Mouse (Mus musculus): Measurements from ENCODE around the gene Mov10l1. TPM values are rescaled to one million over a fixed set of nuclear protein-coding genes. Genes with fewer than 3 reads are reported as not detected.

The Mov10l1 gene
- total RNA-seq, 1 experiment from 2014 or later, result not detected

DNA sequence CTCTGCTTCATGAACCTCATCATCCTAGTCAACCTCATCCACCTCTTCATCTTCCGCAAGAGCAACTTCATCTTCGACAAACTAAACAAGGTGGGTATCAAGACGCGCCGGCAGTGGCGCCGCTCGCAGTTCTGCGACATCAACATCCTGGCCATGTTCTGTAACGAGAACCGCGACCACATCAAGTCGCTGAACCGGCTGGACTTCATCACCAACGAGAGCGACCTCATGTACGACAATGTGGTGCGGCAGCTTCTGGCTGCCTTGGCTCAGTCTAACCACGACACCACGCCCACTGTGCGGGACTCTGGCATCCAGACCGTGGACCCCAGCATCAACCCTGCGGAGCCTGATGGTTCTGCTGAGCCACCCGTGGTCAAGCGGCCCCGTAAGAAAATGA is 85.5 kb downstream of the Mov10l1 start:
- ATAC-seq (replicated peaks; ENCODE audit: insufficient number of reproducible peaks, low FRiP score, low TSS enrichment, poor library complexity, severe bottlenecking), result no peak

DNA sequence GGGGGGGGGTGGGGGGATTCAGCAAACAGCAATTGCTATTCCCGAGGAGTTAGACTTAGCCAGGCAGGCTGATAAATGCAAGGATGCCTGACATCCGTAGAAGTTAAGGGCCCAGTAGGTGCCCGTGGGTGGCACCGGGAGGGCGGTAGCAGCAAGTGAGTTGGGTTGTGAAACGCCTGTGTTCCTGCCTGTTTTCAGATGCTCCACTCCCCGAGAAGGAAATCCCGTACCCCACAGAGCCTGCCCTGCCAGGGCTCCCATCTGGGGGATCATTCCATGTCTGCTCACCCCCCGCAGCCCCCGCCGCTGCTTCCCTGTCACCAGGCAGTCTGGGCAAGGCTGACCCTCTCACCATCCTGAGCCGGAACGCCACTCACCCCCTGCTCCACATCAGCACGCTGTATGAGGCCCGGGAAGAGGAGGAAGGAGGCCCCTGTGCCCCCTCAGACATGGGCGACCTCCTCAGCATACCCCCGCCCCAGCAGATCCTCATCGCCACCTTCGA is 86.7 kb downstream of the Mov10l1 start:
- ATAC-seq (replicated peaks; ENCODE audit: insufficient number of reproducible peaks, low FRiP score, low TSS enrichment, poor library complexity, severe bottlenecking), result no peak

DNA sequence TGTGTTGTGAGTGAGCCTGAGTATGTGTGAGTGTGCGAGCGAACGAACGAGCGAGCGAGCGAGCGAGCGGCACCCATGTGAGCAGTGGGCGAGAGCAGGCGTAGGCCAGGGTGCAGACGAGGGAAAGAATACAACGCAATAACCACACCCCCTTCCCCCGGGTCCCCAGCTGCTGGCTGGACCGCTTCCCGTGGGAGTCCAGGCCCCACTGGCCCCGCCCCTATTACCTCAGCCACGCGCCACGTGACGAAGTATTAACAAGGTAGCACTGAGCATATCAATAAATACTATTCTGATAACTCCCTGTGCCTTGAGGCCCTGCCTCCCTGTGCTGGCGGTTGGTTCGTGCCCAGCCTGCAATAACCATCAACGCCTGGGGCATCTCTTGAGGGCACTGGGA is 87.9 kb downstream of the Mov10l1 start:
- ATAC-seq (replicated peaks; ENCODE audit: insufficient number of reproducible peaks, low FRiP score, low TSS enrichment, poor library complexity, severe bottlenecking), result no peak

DNA sequence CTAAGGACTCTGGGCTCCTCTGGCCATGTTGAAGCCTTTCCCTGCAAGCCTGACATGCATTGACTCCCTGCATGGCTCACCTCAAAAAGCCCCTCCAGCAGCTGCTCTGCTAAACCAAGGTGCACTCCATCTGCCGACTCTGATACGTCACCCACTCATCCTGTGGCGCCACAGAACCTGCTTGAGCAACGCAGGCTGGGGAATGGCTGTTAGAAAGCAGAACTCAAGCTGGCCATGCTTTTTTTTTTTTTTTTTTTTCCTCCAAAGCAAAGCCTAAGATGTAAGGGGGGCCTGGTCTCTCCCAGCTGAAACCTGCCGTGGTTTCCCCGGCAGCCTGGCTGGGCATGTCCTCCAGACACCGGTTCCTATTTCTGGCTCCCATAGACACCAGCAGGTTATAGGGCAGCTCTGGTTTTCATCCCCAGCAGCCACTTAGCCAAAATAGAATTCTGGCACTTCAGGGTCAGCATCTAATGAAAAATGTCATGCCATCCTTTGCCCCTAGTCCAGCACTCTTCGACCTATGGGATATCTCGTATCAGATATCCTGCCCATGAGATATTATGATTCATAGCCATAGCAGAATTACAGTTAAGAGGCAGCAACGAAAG is 91.4 kb downstream of the Mov10l1 start:
- ATAC-seq (replicated peaks; ENCODE audit: insufficient number of reproducible peaks, low FRiP score, low TSS enrichment, poor library complexity, severe bottlenecking), result no peak

DNA sequence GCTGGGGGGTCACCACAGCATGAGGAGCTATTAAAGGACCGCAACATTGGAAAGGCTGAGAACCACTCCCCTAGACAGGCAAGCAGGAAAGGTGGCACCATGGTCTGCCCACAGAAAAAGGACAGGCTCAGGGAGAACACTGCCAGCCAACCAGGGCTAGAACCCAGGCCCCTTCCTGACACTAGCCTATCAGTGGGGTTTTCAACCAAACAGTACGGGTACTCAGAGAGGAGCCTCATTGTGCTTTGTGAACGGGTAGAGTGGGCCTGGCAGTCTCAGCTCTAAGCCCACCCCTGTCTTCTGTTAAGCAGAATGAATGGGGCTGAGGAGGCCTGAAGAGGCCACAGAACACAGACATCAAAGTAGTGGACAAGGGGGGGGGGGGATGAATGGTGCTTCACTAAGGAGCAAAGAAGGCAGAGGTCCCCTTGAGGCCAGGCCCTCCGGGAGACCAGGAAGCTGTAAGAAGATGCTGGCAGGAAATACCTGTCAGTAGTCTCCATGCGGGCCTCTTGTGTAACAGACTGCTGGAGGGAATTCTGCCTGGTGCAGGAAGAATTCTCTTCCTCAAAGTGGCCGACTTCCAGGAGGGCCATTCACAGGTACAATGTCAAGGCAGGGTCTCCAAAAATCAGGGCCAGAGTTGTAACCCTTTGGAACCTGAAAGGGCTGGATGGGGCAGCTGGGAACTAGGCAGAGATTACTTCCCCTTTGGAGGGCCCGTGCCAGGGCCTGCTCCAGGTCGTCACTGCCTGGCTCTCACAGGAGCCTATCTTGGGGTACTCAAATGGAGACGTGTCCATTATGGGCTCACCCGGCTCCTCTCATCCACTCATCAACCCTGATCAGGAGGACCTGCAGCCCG is 92.1 kb downstream of the Mov10l1 start, which contains the start of gene Trabd:
Gene Trabd (plus strand): TSS at position 512 of the 865 bp plus-strand sequence.
- no peak for ATAC-seq (replicated peaks; ENCODE audit: insufficient number of reproducible peaks, low FRiP score, low TSS enrichment, poor library complexity, severe bottlenecking)

DNA sequence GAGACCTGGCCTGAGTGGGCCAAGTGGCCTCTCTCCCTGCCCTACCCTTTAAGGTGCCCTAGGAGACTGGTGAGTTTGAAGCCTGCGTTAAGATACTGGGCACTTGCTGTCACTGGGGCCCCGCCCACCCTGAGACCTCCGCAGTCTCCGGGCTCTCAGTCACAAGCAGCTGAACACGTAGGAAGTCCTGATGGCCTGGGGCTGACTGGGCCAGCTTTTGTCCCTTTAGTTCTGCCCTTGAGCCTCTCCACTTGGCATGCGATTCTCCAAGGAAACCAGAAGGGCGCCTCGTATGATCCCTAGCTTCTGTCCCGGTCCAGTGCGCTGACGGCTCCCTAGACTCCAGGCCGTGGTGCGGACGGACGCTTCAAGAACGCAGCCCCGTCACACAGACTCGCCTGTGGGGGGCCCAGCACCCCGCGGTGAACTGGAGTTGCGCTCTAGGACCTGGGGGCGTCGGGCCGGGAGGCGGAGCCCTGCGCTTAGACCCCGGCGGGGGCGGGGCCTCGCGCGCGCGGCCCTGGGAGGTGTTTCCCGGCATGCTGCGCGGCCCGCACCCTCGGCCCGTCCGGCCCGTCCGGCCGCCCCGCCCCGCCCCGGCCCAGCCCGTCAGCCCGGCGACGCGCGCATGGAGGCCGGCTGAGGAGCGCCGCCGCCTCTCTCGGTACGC is 92.9 kb downstream of the Mov10l1 start:
- ATAC-seq (replicated peaks; ENCODE audit: insufficient number of reproducible peaks, low FRiP score, low TSS enrichment, poor library complexity, severe bottlenecking), result peak; percentile 59

DNA sequence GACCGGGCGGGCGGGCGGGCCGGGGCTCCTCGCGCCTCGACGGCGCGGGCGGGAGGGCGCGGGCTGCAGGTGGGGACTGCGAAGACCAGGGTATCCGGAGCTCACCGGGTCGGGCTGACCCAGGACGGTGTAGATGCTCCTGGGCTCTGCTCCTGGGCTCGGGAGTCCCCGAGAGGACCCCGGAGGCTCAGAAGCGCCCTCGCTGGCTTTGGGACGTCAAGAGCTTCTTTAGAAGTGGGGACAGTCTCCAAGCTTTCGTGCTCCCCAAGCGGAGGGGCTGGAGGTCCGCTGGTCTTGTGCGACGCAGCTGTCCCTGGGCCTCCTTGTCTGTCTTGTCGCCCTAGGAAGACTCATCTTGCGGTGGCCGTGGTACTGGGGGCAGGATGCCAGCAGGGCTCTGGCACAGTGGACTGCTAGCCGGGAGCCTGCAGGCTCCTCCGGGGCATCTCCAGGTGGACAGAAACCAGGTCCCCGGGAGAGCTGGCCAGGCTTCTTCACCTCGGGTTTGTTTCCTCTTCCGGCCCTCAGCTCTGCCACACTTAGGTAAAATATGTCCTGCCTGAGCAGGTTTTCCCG is 93.5 kb downstream of the Mov10l1 start:
- ATAC-seq (replicated peaks; ENCODE audit: insufficient number of reproducible peaks, low FRiP score, low TSS enrichment, poor library complexity, severe bottlenecking), result no peak

DNA sequence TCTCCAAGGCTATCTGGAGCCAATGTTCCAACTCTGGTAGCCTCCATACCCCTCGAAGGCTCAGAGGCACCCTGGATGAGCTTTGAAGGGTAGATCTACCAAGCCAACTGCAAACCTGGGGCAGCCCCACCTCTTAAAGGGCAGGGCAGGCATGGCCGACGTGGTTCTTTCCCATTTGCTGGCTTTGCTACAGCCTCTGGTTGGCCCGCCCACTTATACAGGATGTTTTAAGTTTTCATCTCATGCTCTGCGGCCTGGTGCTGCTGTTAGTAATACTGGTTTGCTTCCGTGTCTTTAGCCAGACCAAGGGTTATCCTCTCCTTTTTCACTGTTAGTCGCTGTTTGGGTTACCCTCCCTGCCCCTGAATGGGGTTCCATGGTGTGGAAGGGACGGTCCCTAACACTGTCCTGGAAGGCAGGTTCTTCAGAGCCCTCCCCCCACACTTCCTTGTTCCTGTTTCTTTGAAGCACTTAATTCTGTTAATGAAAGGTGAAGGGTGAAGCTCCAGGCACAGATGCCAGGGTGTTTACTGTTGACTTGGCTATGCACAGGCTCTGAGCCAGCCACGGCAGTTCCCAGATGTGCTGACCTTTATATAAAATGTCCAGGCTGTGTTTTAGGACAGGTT is 95.6 kb downstream of the Mov10l1 start:
- peak; percentile 54 for ATAC-seq (replicated peaks; ENCODE audit: insufficient number of reproducible peaks, low FRiP score, low TSS enrichment, poor library complexity, severe bottlenecking)

DNA sequence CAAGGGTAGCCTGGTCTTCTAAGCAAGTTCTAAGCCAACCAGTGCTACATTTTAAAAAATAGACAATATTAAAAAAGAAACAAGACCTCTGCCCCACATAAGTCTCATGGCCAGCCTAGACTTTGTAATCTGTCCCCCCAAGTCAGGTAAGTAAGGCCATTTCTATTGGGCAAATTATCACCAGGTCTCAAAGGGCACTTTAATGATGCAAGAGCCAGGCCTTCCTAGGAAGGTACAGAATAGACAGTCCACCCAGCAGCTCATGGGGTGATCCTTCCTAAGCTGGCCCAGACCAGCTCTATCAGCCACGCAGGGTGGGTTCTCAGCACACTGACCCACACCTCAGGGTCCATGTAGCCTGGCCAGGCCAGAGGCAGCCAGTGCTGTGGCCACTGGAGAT is 101.2 kb downstream of the Mov10l1 start:
- ATAC-seq (replicated peaks; ENCODE audit: insufficient number of reproducible peaks, low FRiP score, low TSS enrichment, poor library complexity, severe bottlenecking), result no peak

DNA sequence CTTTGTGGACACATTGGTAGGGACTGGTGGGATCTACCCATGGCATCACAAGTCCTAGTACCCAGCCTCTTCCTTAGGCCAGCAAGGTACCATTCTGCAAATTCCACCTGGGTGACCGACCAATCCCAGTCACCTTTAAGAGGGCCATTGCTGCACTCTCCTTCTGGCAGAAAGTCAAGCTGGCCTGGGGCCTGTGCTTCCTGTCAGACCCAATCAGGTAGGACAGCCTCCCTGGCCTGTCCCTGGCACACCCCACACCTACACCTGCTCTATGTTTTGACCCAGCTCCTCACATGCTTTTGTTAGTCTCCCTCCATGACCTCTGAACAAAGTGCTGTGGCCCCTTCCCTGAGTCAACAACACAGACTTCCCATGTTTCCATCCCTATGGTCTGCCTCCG is 102.1 kb downstream of the Mov10l1 start:
- no peak for ATAC-seq (replicated peaks; ENCODE audit: insufficient number of reproducible peaks, low FRiP score, low TSS enrichment, poor library complexity, severe bottlenecking)

DNA sequence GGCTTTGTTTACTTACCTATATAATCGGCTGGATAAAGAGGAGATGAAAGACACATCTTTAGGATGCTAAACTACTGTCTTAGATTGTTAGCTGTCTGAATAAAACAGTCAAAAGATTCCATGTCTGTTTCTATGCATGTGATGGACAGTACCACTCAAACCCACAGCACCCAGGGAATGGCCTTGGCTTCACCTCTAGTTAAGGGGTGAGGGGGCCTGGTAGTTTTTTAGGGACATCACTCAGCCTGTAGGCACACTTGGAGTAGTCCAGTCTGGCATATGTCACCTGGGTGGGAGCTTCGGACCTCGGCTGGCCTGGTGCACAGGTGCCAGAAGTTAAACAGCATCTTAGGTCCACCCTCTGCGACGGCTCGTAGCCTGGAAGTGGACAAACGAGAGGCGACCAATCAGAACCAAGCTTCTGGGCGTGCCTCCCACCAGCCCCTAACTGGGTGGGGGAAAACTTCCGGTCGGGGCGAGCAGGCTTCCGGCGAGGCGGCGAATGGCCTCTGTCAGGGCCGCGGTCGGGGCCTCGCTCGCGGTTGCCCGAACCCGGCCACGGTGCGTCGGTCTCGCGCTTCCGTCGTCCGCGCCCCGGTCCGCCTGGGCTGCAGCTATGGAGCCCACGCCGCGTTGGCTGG is 106.0 kb downstream of the Mov10l1 start, which contains the start of gene Selenoo:
Gene Selenoo (plus strand): TSS at position 478 of the 641 bp plus-strand sequence.
- ATAC-seq (replicated peaks; ENCODE audit: insufficient number of reproducible peaks, low FRiP score, low TSS enrichment, poor library complexity, severe bottlenecking), result peak; percentile 83

DNA sequence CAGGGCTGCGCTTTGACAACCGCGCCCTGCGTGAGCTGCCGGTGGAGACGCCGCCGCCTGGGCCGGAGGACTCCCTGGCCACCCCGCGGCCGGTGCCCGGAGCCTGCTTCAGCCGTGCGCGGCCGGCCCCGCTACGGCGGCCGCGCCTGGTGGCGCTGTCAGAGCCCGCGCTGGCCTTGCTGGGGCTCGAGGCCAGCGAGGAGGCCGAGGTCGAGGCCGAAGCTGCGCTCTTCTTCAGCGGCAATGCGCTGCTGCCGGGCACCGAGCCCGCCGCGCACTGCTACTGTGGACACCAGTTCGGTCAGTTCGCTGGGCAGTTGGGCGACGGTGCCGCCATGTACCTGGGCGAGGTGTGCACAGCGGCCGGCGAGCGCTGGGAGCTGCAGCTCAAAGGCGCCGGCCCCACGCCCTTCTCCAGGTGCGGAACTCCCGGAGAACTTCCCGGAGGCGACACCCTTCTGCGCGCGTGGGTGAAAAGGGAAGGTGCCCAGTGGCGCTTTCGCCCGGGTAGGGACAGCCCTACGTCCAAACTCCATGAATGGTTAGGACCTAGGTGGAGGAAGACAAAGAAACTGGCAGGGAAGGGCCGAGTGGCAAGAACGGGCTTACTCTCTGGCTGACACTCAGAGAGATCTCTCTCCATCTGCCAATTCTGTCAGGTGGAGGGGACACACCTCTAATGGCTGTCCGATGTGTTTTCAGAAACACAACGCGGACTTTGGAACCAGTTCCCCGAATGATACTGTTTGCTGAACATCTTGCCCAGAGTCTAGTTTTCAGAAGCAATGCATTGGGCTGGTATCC is 106.7 kb downstream of the Mov10l1 start:
- ATAC-seq (replicated peaks; ENCODE audit: insufficient number of reproducible peaks, low FRiP score, low TSS enrichment, poor library complexity, severe bottlenecking), result no peak

DNA sequence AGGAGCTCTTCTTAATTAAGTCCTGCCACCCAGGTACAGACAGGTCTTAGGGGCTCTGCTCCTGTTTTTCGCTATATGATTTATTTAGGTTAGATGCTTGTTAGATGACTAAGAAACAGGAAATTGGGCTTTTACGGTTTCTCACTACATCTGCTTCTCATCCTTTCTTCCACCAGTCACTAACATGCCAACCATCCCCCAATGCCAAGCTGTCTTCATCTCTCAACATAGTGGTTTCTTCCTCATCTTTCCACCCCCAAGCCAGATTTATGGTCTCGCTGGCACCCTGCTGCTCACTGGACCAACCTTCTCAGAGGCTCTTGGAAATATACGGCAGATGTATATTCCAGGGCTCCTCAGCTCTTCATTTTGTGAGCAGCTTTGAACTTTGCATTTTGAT is 108.0 kb downstream of the Mov10l1 start:
- ATAC-seq (replicated peaks; ENCODE audit: insufficient number of reproducible peaks, low FRiP score, low TSS enrichment, poor library complexity, severe bottlenecking), result no peak

DNA sequence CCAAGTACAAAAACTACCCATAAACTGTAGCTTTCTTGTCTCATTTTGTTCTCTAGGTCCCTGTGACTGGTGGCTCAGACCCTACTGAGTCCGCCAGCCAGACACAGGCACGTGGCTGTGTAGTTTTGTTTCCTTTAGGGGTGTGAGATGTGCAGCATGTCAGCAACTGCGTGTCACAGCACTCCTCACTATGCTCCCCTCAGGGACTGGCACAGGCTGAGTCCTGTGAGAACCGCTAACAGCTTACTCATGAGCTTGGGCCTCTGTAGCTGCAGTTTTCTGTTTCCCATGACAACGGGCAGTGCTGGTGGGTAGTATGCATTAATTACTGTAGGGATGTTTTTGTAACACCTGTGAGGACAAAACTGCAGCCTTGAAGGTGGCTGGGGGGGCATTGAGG is 109.5 kb downstream of the Mov10l1 start:
- ATAC-seq (replicated peaks; ENCODE audit: insufficient number of reproducible peaks, low FRiP score, low TSS enrichment, poor library complexity, severe bottlenecking), result no peak

DNA sequence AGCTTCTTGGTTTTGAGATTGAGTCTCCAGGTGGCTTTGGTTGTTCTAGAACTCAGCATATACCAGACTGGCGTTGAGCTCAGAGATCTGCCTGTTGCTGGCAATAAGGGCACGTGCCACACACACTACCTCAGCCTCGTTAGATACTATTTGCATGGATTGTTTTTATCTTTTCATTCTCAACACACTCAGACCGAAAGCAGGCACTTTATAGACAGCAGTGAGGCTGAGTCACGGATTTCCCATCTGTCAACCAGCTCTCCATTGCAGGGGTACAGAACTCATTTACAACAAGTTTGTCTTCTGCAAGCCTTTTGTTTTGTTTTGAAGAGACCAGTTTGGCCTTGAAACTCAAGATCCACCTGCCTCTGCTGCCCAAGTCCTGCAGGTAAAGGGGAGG is 114.7 kb downstream of the Mov10l1 start:
- no peak for ATAC-seq (replicated peaks; ENCODE audit: insufficient number of reproducible peaks, low FRiP score, low TSS enrichment, poor library complexity, severe bottlenecking)

DNA sequence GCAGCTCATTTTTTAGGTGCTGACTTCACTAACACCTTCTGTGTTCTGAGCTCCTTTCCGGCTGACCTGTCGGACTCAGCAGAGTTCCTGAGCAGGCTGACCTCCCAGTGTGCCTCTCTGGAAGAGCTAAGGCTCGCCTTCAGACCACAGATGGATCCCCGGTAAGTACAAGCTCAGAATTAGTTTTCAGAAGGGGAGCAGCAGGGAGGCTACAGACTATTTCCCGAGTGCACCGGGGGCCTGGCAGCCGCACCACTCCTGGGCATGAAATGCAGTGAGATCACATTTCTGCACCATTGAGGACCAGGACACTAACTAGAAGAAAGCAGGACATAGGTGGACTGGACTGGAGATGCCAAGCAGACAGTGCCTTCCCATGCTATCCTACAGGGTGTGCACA is 115.9 kb downstream of the Mov10l1 start:
- ATAC-seq (replicated peaks; ENCODE audit: insufficient number of reproducible peaks, low FRiP score, low TSS enrichment, poor library complexity, severe bottlenecking), result no peak

DNA sequence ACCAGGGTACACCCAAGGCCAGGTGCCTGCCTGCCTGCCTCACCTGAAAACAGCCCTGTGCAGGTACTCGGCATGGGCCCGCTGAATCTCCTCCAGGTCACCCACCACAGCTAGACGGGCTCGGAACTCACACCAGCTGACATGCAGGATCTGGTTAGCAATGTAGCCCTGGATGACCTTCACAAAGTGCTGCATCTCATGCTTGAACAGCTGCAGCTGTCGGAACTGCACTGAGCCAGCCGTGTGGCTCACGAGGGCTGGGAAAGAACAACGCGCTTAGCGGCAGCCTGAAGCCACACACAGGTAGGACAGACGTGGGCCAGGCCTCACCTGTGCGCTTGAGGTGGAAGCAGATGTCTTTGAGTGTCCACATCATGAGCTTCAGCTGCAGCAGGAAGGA is 118.1 kb downstream of the Mov10l1 start:
- ATAC-seq (replicated peaks; ENCODE audit: insufficient number of reproducible peaks, low FRiP score, low TSS enrichment, poor library complexity, severe bottlenecking), result no peak
